Mouse (Mus musculus) adrenal gland, postnatal 36 days (tissue): ENCODE measurements around the gene Ifi209. TPM values are rescaled to one million over a fixed set of nuclear protein-coding genes. Genes with fewer than 3 reads are reported as not detected.
"Not testable (repeated sequence)": the region's sequence is repeated elsewhere in the genome, so short reads cannot be mapped to it uniquely, and the experiment has no call there.

ENCODE experiments used
- DNase-seq, 2 experiments: peaks; one replicate each; pipeline ENCODE4 v3.0.0; 2021; ENCODE audit warnings: mixed read lengths in 1 of 2
- long read RNA-seq, 2 experiments: library from polyadenylated mRNA; stranded (forward); transcript quantifications; one replicate each; pipeline ENCODE4 v2.0.0; 2021; ENCODE audit warnings: borderline sequencing depth in 2 of 2
- microRNA-seq: library from miRNA; unstranded; fragments of <30 nt; microRNA quantifications from one replicate; pipeline ENCODE4 v1.2.0, GENCODE M21; 2021
- total RNA-seq, 2 experiments: library from RNA; stranded (reverse); gene quantifications; 2 replicates each; pipeline ENCODE4 v1.2.3; 2021

The Ifi209 gene
- 1 to 10 TPM in 1 of 2 experiments, under 1 TPM in 1; 0.86 to 1.7 TPM for total RNA-seq
- long read RNA-seq, experiment 1: 0 reads
- long read RNA-seq, experiment 2, partial matches to known transcripts: 0 of 1 reads
- long read RNA-seq, experiment 2, other reads (novel, unspliced or antisense): 0 of 1 reads

GRCm38 (mm10) chr1:173630622-173631021 lies at the start of gene Ifi209:
TSS of gene Ifi209 (plus strand) at chr1:173630917.
- DNase-seq: not testable (repeated sequence)

GRCm38 (mm10) chr1:173589698-173590097 lies 41.0 kb upstream of the Ifi209 start:
- not testable (repeated sequence) for DNase-seq

DNA sequence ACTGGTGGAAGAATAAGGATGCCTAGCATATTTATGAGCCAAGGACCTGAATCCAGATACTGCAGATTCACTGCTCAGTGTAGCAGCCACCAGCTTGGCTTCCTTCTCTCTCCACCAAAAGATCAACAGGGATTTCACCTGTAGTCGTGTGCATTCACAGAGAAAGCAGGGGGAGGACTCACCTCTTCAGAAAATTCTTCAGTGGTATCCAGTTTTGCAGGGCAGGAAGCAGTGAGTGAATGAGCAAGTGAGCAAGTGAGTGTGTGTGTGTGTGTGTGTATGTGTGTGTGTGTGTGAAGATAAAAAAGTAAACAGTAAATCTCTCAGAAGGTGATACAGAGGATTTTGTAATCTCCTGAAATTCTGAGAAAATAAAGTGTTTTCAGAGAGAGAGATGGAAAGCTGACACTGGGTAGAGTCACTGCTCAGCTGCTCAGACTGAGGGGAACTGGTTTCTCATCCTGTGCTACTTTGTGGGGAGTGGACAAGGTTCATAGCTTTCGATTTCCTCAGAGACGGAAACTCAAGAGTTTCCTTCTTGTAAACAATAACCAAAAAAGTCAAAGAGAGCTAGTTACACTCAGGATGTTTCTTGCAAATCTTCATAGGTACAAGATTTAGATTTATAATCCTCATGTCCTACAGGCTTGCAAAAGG lies 31.8 kb upstream of the Ifi209 start, which contains the start of gene Ifi213:
Gene Ifi213 (minus strand): TSS at position 437 of the 657 bp plus-strand sequence.
- DNase-seq: not testable (repeated sequence)

GRCm38 (mm10) chr1:173610291-173610690 lies 20.4 kb upstream of the Ifi209 start:
- DNase-seq: not testable (repeated sequence)

DNA sequence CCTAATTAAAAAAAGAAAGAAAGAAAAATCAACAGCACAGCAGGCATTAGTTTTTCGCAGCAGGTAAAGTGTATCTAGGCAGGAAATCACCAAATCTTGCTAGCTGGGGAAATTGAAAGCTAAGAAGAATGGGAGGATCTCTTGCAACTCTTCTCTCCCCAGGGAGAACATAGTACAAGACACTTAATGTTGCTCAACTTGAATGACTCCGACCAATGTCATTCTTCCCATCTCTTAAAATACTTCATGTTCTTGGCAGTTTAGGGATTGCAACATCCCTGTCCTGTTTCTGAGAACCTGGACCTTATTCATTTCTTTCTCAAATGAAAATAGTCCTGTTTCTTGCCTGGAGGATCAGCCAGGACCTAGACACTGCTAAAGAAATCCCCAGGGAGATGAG lies 8.5 kb upstream of the Ifi209 start:
- DNase-seq: not testable (repeated sequence)

- DNase-seq: no peak
Measured at GRCm38 (mm10) chr1:173624052-173624451, 6.7 kb upstream of the Ifi209 start.

DNA sequence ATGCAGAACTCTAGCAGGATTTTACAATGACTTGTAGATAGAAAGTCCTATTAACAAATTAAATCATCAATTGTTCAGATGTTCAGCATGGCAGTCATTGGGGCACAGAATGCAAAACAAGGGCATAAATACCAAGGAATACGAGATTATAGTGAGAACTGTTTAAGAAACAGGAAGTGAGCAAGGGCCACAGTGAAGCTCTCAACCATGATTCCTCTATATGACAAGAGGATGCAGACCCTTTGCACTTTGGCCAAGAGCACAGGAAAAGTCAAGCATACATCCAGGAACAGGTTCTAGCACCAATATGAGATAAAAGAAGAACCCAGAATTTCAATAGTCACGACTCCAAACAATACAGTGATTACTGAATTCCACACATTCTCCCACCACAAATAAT lies 4.0 kb upstream of the Ifi209 start:
- no peak for DNase-seq

GRCm38 (mm10) chr1:173633969-173634645 lies 3.4 kb downstream of the Ifi209 start:
- no peak for DNase-seq

- DNase-seq: no peak
Measured at GRCm38 (mm10) chr1:173645393-173645792, 14.7 kb downstream of the Ifi209 start.

GRCm38 (mm10) chr1:173657973-173658372 lies 27.3 kb downstream of the Ifi209 start:
- no peak for DNase-seq

GRCm38 (mm10) chr1:173673458-173674097 lies 42.9 kb downstream of the Ifi209 start, which contains the start of gene Ifi208:
TSS of gene Ifi208 (plus strand) at chr1:173673675.
- not testable (repeated sequence) for DNase-seq

- not testable (repeated sequence) for DNase-seq
Measured at GRCm38 (mm10) chr1:173678605-173679004, 47.9 kb downstream of the Ifi209 start.

- no peak for DNase-seq
Measured at GRCm38 (mm10) chr1:173694270-173694669, 63.6 kb downstream of the Ifi209 start.

Small RNA genes lying within 50 kb of the gene (microRNA-seq; reads per million reads assigned to microRNA genes)
- not detected for gene Gm44339

Other genes with a start within 250 kb of the Ifi209 start
- 1 to 10 TPM in 1 of 2 experiments, under 1 TPM in 1; 0.53 to 1.0 TPM for gene Ifi206, start 139.9 kb upstream of the Ifi209 start, total RNA-seq
- not detected for gene Ifi214, start 95.0 kb upstream of the Ifi209 start, total RNA-seq
- 1 to 10 TPM in 1 of 2 experiments, under 1 TPM in 1; 0.69 to 1.8 TPM for gene Ifi213, start 31.6 kb upstream of the Ifi209 start, total RNA-seq
- gene Ifi208, start 42.8 kb downstream of the Ifi209 start, total RNA-seq: 1 to 10 TPM; 1.1 to 2.1 TPM
- gene Ifi207, start 110.8 kb downstream of the Ifi209 start, total RNA-seq: 1 to 10 TPM; 3.4 to 8.1 TPM
- gene Ifi204, start 136.0 kb downstream of the Ifi209 start, total RNA-seq: 10 to 100 TPM in 1 of 2 experiments, 1 to 10 TPM in 1; 4.7 to 12.7 TPM